Mouse (Mus musculus) layer of hippocampus, postnatal 14 days (tissue): ENCODE measurements at regions not wholly inside any gene's neighbourhood (a gene's known extent, or its start where the extent isn't known, plus 50 kb on each side); places are given as distances from the start of the nearest gene placed in this dataset.

Source experiments
- DNase-seq, 2 experiments: peaks; one replicate each; pipeline ENCODE4 v3.0.0; 2021 to 2022; ENCODE audit warnings: low spot score in 2 of 2, mixed read lengths in 1 of 2

- DNase-seq = no peak
Measured at GRCm38 (mm10) chr8:74500413-74501135, 372.4 kb upstream of the Isx start.

- DNase-seq = peak in 1 of 2 experiments; percentile 12
Measured at GRCm38 (mm10) chr8:74501291-74501690, 371.7 kb upstream of the Isx start.
